Mouse (Mus musculus): ENCODE data around the gene Llcfc1. TPM values are rescaled to one million over a fixed set of nuclear protein-coding genes. Genes with fewer than 3 reads are reported as not detected.

The Llcfc1 gene
- total RNA-seq (2014; rRNA removed) = not detected in 2 replicates
- not detected in 2 replicates for polyA plus RNA-seq (2012; rRNA removed)

GRCm38 (mm10) chr6:41684131-41684530, at the start of gene Llcfc1:
Gene Llcfc1, plus strand, starts transcription at chr6:41684431.
- WGBS = 87% methylated on average over 2 of the region's 2 CpGs
- H3K27ac ChIP-seq (replicated peaks; ENCODE audit: insufficient read depth, low read depth, low read length) = no peak within 1 kb of the TSS
- no peaks in the 10 kb centered on the region for H3K27me3 ChIP-seq (ENCODE audit: control insufficient read depth, insufficient read depth, low read length)
- H3K79me2 ChIP-seq (ENCODE audit: control insufficient read depth, insufficient read depth, low read length) = no peaks in the 10 kb centered on the region
- no peak for DNase-seq (ENCODE audit: extremely low read depth, low read depth, low spot score)
- no peaks in the 10 kb centered on the region for H3K36me3 ChIP-seq (ENCODE audit: control insufficient read depth, insufficient read depth, low read length)
- H3K9ac ChIP-seq (ENCODE audit: low read depth, low read length) = no peak within 1 kb of the TSS
- no peak within 1 kb of the TSS for H3K4me3 ChIP-seq (ENCODE audit: insufficient read depth, low read depth, low read length)
- H3K4me1 ChIP-seq (ENCODE audit: control insufficient read depth, insufficient read depth, low read length) = no peaks in the 10 kb centered on the region
- TF ChIP-seq POLR2A (IDR thresholded peaks at IDR 0.05; ENCODE audit: extremely low read depth, insufficient read depth, low read length) (no peak), CTCF (IDR thresholded peaks at IDR 0.05; ENCODE audit: low read depth, low read length) (no peak)

GRCm38 (mm10) chr6:41635211-41635610, 49.0 kb upstream of the Llcfc1 start:
- H3K4me1 ChIP-seq (ENCODE audit: control insufficient read depth, insufficient read depth, low read length) = no peaks in the 10 kb centered on the region
- WGBS = 40% methylated on average over 1 of the region's 1 CpGs
- TF ChIP-seq POLR2A (IDR thresholded peaks at IDR 0.05; ENCODE audit: extremely low read depth, insufficient read depth, low read length) = no peak
- no peak for DNase-seq (ENCODE audit: extremely low read depth, low read depth, low spot score)
- no peaks in the 10 kb centered on the region for H3K27me3 ChIP-seq (ENCODE audit: control insufficient read depth, insufficient read depth, low read length)
- no peak overlapping the region for H3K27ac ChIP-seq (replicated peaks; ENCODE audit: insufficient read depth, low read depth, low read length)
- no peak overlapping the region for H3K9ac ChIP-seq (ENCODE audit: low read depth, low read length)
- no peak overlapping the region for H3K4me3 ChIP-seq (ENCODE audit: insufficient read depth, low read depth, low read length)
- no peaks in the 10 kb centered on the region for H3K79me2 ChIP-seq (ENCODE audit: control insufficient read depth, insufficient read depth, low read length)
- H3K36me3 ChIP-seq (ENCODE audit: control insufficient read depth, insufficient read depth, low read length) = no peaks in the 10 kb centered on the region

GRCm38 (mm10) chr6:41636178-41636577, 48.1 kb upstream of the Llcfc1 start, which contains the start of gene Trpv6:
Gene Trpv6, minus strand, starts transcription at chr6:41636405.
- Histone ChIP-seq H3K4me1 (ENCODE audit: control insufficient read depth, insufficient read depth, low read length) (no peaks in the 10 kb centered on the region), H3K27me3 (ENCODE audit: control insufficient read depth, insufficient read depth, low read length) (no peaks in the 10 kb centered on the region), H3K4me3 (ENCODE audit: insufficient read depth, low read depth, low read length) (no peak within 1 kb of the TSS), H3K9ac (ENCODE audit: low read depth, low read length) (no peak within 1 kb of the TSS), H3K36me3 (ENCODE audit: control insufficient read depth, insufficient read depth, low read length) (no peaks in the 10 kb centered on the region), H3K79me2 (ENCODE audit: control insufficient read depth, insufficient read depth, low read length) (no peaks in the 10 kb centered on the region), H3K27ac (replicated peaks; ENCODE audit: insufficient read depth, low read depth, low read length) (no peak within 1 kb of the TSS)
- 27% methylated on average over 5 of the region's 5 CpGs for WGBS
- TF ChIP-seq POLR2A (IDR thresholded peaks at IDR 0.05; ENCODE audit: extremely low read depth, insufficient read depth, low read length) (no peak), CTCF (IDR thresholded peaks at IDR 0.05; ENCODE audit: low read depth, low read length) (no peak)
- no peak for DNase-seq (ENCODE audit: extremely low read depth, low read depth, low spot score)

GRCm38 (mm10) chr6:41637393-41637792, 46.8 kb upstream of the Llcfc1 start:
- TF ChIP-seq POLR2A (IDR thresholded peaks at IDR 0.05; ENCODE audit: extremely low read depth, insufficient read depth, low read length) (no peak), CTCF (IDR thresholded peaks at IDR 0.05; ENCODE audit: low read depth, low read length) (no peak)
- Histone ChIP-seq H3K79me2 (ENCODE audit: control insufficient read depth, insufficient read depth, low read length) (no peaks in the 10 kb centered on the region), H3K27ac (replicated peaks; ENCODE audit: insufficient read depth, low read depth, low read length) (no peak overlapping the region), H3K36me3 (ENCODE audit: control insufficient read depth, insufficient read depth, low read length) (no peaks in the 10 kb centered on the region), H3K4me3 (ENCODE audit: insufficient read depth, low read depth, low read length) (no peak overlapping the region), H3K4me1 (ENCODE audit: control insufficient read depth, insufficient read depth, low read length) (no peaks in the 10 kb centered on the region), H3K9ac (ENCODE audit: low read depth, low read length) (no peak overlapping the region), H3K27me3 (ENCODE audit: control insufficient read depth, insufficient read depth, low read length) (no peaks in the 10 kb centered on the region)
- no peak for DNase-seq (ENCODE audit: extremely low read depth, low read depth, low spot score)
- WGBS = 54% methylated on average over 1 of the region's 1 CpGs

- no peaks in the 10 kb centered on the region for H3K36me3 ChIP-seq (ENCODE audit: control insufficient read depth, insufficient read depth, low read length)
- 49% methylated on average over 6 of the region's 6 CpGs for WGBS
- no peak overlapping the region for H3K9ac ChIP-seq (ENCODE audit: low read depth, low read length)
- no peak for DNase-seq (ENCODE audit: extremely low read depth, low read depth, low spot score)
- no peaks in the 10 kb centered on the region for H3K27me3 ChIP-seq (ENCODE audit: control insufficient read depth, insufficient read depth, low read length)
- H3K79me2 ChIP-seq (ENCODE audit: control insufficient read depth, insufficient read depth, low read length) = no peaks in the 10 kb centered on the region
- H3K27ac ChIP-seq (replicated peaks; ENCODE audit: insufficient read depth, low read depth, low read length) = no peak overlapping the region
- no peak for TF ChIP-seq CTCF (IDR thresholded peaks at IDR 0.05; ENCODE audit: low read depth, low read length)
- no peak for TF ChIP-seq POLR2A (IDR thresholded peaks at IDR 0.05; ENCODE audit: extremely low read depth, insufficient read depth, low read length)
- H3K4me1 ChIP-seq (ENCODE audit: control insufficient read depth, insufficient read depth, low read length) = no peaks in the 10 kb centered on the region
- no peak overlapping the region for H3K4me3 ChIP-seq (ENCODE audit: insufficient read depth, low read depth, low read length)
Measured at GRCm38 (mm10) chr6:41637927-41638506, 46.2 kb upstream of the Llcfc1 start.

GRCm38 (mm10) chr6:41640449-41640848, 43.8 kb upstream of the Llcfc1 start:
- no peak overlapping the region for H3K9ac ChIP-seq (ENCODE audit: low read depth, low read length)
- no peaks in the 10 kb centered on the region for H3K27me3 ChIP-seq (ENCODE audit: control insufficient read depth, insufficient read depth, low read length)
- no peak overlapping the region for H3K27ac ChIP-seq (replicated peaks; ENCODE audit: insufficient read depth, low read depth, low read length)
- H3K36me3 ChIP-seq (ENCODE audit: control insufficient read depth, insufficient read depth, low read length) = no peaks in the 10 kb centered on the region
- no peak overlapping the region for H3K4me3 ChIP-seq (ENCODE audit: insufficient read depth, low read depth, low read length)
- no peaks in the 10 kb centered on the region for H3K4me1 ChIP-seq (ENCODE audit: control insufficient read depth, insufficient read depth, low read length)
- DNase-seq (ENCODE audit: extremely low read depth, low read depth, low spot score) = no peak
- 82% methylated on average over 3 of the region's 3 CpGs for WGBS
- no peaks in the 10 kb centered on the region for H3K79me2 ChIP-seq (ENCODE audit: control insufficient read depth, insufficient read depth, low read length)
- TF ChIP-seq POLR2A (IDR thresholded peaks at IDR 0.05; ENCODE audit: extremely low read depth, insufficient read depth, low read length) (no peak), CTCF (IDR thresholded peaks at IDR 0.05; ENCODE audit: low read depth, low read length) (no peak)

Measured in liver, adult 2 months (tissue).